9 mouse cellular contexts compared by ENCODE assay signal in genomic region chr3:104349847-104350228, GRCm38 (mm10).
DNase-seq lines count a peak whose midpoint lies in the region; ATAC-seq and TF ChIP-seq lines count a peak whose summit lies in the region.
"Had no signal": no experiment of that assay in that cellular context is flagged by ENCODE, and none has a peak within 500 bp of the region (broad histone marks: within the 10 kb centered on the region; RNA-seq: fewer than 3 reads in every experiment).

No protein-coding gene starts in this region.

- no peak for ATAC-seq in embryonic facial prominence, embryonic 13.5 days (ENCODE audit: insufficient number of reproducible peaks, insufficient read depth, low FRiP score, low TSS enrichment, low read depth)
- ATAC-seq in lung, embryonic 14.5 days (ENCODE audit: insufficient read depth) = no peak
- ATAC-seq in stomach, embryonic 16.5 days (ENCODE audit: insufficient read depth, low FRiP score) = peak; percentile 37; the same call in 1 of the 2 replicates

- WGBS in embryonic facial prominence, embryonic 13.5 days = 70% methylated on average over 2 of the region's 2 CpGs
- WGBS in embryonic facial prominence, embryonic 10.5 days = 77% methylated on average over 2 of the region's 2 CpGs
- WGBS in lung, embryonic 14.5 days = 77% methylated on average over 2 of the region's 2 CpGs
- WGBS in stomach, embryonic 16.5 days = 61% methylated on average over 2 of the region's 2 CpGs

- peaks cover 24% of the 10 kb centered on the region for H3K4me1 ChIP-seq in embryonic facial prominence, embryonic 13.5 days
- peaks cover 19% of the 10 kb centered on the region for H3K4me1 ChIP-seq in embryonic facial prominence, embryonic 10.5 days
- peaks cover 10% of the 10 kb centered on the region; the same call in 1 of the 2 replicates for H3K4me1 ChIP-seq in lung, embryonic 14.5 days (ENCODE audit: insufficient read depth)
- H3K4me1 ChIP-seq in stomach, embryonic 16.5 days (ENCODE audit: control insufficient read depth, insufficient read depth, low read length) = peaks cover 18% of the 10 kb centered on the region

- H3K27me3 ChIP-seq in embryonic facial prominence, embryonic 13.5 days = no peaks in the 10 kb centered on the region
- 0 out of 2 replicates have a peak, but pooled peaks cover 4% of the 10 kb centered on the region for H3K27me3 ChIP-seq in embryonic facial prominence, embryonic 10.5 days (replicated peaks; ENCODE audit: low read depth, poor library complexity, severe bottlenecking)
- H3K27me3 ChIP-seq in lung, embryonic 14.5 days (ENCODE audit: insufficient read depth, low read length) = no peaks in the 10 kb centered on the region
- no peaks in the 10 kb centered on the region for H3K27me3 ChIP-seq in stomach, embryonic 16.5 days (ENCODE audit: control insufficient read depth, insufficient read depth, low read length)

- H3K36me3 ChIP-seq in embryonic facial prominence, embryonic 13.5 days = no peaks in the 10 kb centered on the region
- no peaks in the 10 kb centered on the region for H3K36me3 ChIP-seq in embryonic facial prominence, embryonic 10.5 days (replicated peaks)
- H3K36me3 ChIP-seq in lung, embryonic 14.5 days (ENCODE audit: insufficient read depth) = no peaks in the 10 kb centered on the region
- no peaks in the 10 kb centered on the region for H3K36me3 ChIP-seq in stomach, embryonic 16.5 days (ENCODE audit: control insufficient read depth, insufficient read depth, low read length)

- H3K27ac ChIP-seq in embryonic facial prominence, embryonic 13.5 days = peak overlapping the region; percentile 48
- no peak overlapping the region for H3K27ac ChIP-seq in embryonic facial prominence, embryonic 10.5 days (replicated peaks)
- H3K27ac ChIP-seq in lung, embryonic 14.5 days (ENCODE audit: low read depth) = peak overlapping the region; percentile 54; the same call in 1 of the 2 replicates
- H3K27ac ChIP-seq in stomach, embryonic 16.5 days (ENCODE audit: low read length) = peak overlapping the region; percentile 84
- H3K27ac ChIP-seq: gastrocnemius, adult 2 months had no signal

- DNase-seq in embryonic facial prominence, embryonic 10.5 days (ENCODE audit: low spot score) = no peak
- DNase-seq in urinary bladder, postnatal 14 days (ENCODE audit: low spot score) = peak; percentile 66
- DNase-seq in urinary bladder, postnatal 4 days (ENCODE audit: low spot score in 2 of 2) = no peak
- DNase-seq in lung, embryonic 14.5 days = peak; percentile 48
- no peak for DNase-seq in gastrocnemius, postnatal 14 days
- DNase-seq in cerebellum, postnatal 36 days = no peak
- DNase-seq: gastrocnemius, adult 2 months had no signal

- H3K9ac ChIP-seq in embryonic facial prominence, embryonic 13.5 days = no peak overlapping the region
- no peak overlapping the region for H3K9ac ChIP-seq in lung, embryonic 14.5 days
- no peak overlapping the region for H3K9ac ChIP-seq in stomach, embryonic 16.5 days (ENCODE audit: low read length)

- no peak for TF ChIP-seq CTCF in lung, embryonic 14.5 days (IDR thresholded peaks at IDR 0.05; ENCODE audit: low read depth)

- H3K4me3 ChIP-seq in embryonic facial prominence, embryonic 13.5 days = no peak overlapping the region
- H3K4me3 ChIP-seq in embryonic facial prominence, embryonic 10.5 days = no peak overlapping the region
- H3K4me3 ChIP-seq in lung, embryonic 14.5 days (ENCODE audit: low read depth, low read length) = no peak overlapping the region
- no peak overlapping the region for H3K4me3 ChIP-seq in stomach, embryonic 16.5 days (replicated peaks; ENCODE audit: low read length)
- H3K4me3 ChIP-seq: gastrocnemius, adult 2 months had no signal

- no peaks in the 10 kb centered on the region for H3K9me3 ChIP-seq in embryonic facial prominence, embryonic 13.5 days
- H3K9me3 ChIP-seq in embryonic facial prominence, embryonic 10.5 days = no peaks in the 10 kb centered on the region
- H3K9me3 ChIP-seq in lung, embryonic 14.5 days (ENCODE audit: low read depth, low read length) = no peaks in the 10 kb centered on the region
- no peaks in the 10 kb centered on the region for H3K9me3 ChIP-seq in stomach, embryonic 16.5 days (replicated peaks; ENCODE audit: control insufficient read depth, low read length)

- intact Hi-C loops in gastrocnemius, postnatal 14 days (cut with DNase I; ENCODE audit: low total_unique reads) = no loop called here

- H3K4me2 ChIP-seq in embryonic facial prominence, embryonic 13.5 days = no peak overlapping the region
- H3K4me2 ChIP-seq in lung, embryonic 14.5 days = no peak overlapping the region
- H3K4me2 ChIP-seq in stomach, embryonic 16.5 days (ENCODE audit: low read depth, low read length) = no peak overlapping the region

Comparison
In these comparisons a context has a peak if more than half of its experiments do, and no peak if none do; other contexts are left out.
1. DNase-seq: peak in urinary bladder, postnatal 14 days (single experiment) and lung, embryonic 14.5 days (single experiment); none in embryonic facial prominence, embryonic 10.5 days (single experiment), urinary bladder, postnatal 4 days (0 of 2), gastrocnemius, postnatal 14 days (single experiment) and cerebellum, postnatal 36 days (0 of 2).